Comparison of ENCODE assay signal across 9 mouse cellular contexts in the genomic region with DNA sequence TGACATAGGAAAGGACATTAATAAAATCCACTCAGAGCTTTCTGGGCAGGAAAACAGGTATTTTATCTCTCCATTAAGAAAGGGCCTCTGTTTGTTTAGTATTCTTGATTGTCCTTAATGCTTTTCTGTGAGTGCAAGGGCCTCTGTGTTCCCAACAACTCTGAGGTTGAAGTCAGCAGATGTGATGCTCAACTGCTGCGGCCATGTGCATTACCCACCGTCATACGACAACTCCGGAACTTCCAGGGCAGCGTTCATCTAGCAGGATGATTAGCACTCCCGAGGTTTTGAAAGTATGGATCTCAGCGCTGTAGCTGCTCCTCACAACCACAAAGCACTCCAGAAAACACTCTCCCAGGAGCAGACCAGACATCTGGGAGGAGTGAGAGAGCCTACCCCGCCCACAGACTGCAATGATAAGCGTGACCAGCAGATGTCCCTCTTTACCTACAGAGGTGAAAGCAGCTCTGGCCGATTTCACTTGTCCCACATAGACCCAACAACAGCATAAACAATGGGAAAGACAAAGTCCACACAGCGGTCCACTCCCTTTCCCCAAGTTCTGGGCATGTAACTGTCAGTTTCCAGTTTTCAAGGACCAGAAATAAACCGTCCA.
A peak's percentile ranks its signal among the peaks of the same experiment; 100 is the strongest.
DNase-seq lines count a peak whose midpoint lies in the region; ATAC-seq and TF ChIP-seq lines count a peak whose summit lies in the region.
"Had no signal": no experiment of that assay in that cellular context is flagged by ENCODE, and none has a peak within 500 bp of the region (broad histone marks: within the 10 kb centered on the region; RNA-seq: fewer than 3 reads in every experiment).

No protein-coding gene starts in this region.

- TF ChIP-seq CTCF in brain, embryonic 14.5 days (IDR thresholded peaks at IDR 0.05; ENCODE audit: borderline replicate concordance, extremely low read depth, insufficient read depth, insufficient read length): peak; percentile 83

- H3K27me3 ChIP-seq in heart, embryonic 14.5 days (ENCODE audit: control insufficient read depth, insufficient read depth, low read length): no peaks in the 10 kb centered on the region
- H3K27me3 ChIP-seq in liver, embryonic 11.5 days (replicated peaks; ENCODE audit: control insufficient read depth, insufficient read depth, low read length): no peaks in the 10 kb centered on the region
- H3K27me3 ChIP-seq in stomach, embryonic 14.5 days (ENCODE audit: control insufficient read depth, insufficient read depth, low read length): no peaks in the 10 kb centered on the region

- no peaks in the 10 kb centered on the region; a peak in 1 of 4 replicates for H3K4me1 ChIP-seq in heart, embryonic 14.5 days (ENCODE audit: control insufficient read depth in 2 of 2, insufficient read depth in 2 of 2, low read length in 2 of 2)
- H3K4me1 ChIP-seq in liver, embryonic 11.5 days (replicated peaks; ENCODE audit: control insufficient read depth, insufficient read depth, low read length): no peaks in the 10 kb centered on the region
- H3K4me1 ChIP-seq in stomach, embryonic 14.5 days (ENCODE audit: control insufficient read depth, insufficient read depth, low read length): no peaks in the 10 kb centered on the region

- no peak overlapping the region for H3K9ac ChIP-seq in heart, embryonic 14.5 days (ENCODE audit: low read length)
- no peak overlapping the region for H3K9ac ChIP-seq in liver, embryonic 11.5 days (ENCODE audit: low read depth, low read length)
- no peak overlapping the region for H3K9ac ChIP-seq in stomach, embryonic 14.5 days (replicated peaks; ENCODE audit: low read depth, low read length)

- H3K4me2 ChIP-seq in heart, embryonic 14.5 days (ENCODE audit: low read length): peak overlapping the region; percentile 49
- no peak overlapping the region for H3K4me2 ChIP-seq in liver, embryonic 11.5 days
- peak overlapping the region; percentile 30 for H3K4me2 ChIP-seq in stomach, embryonic 14.5 days (replicated peaks; ENCODE audit: low read depth, low read length)

- H3K4me3 ChIP-seq in heart, embryonic 14.5 days (ENCODE audit: control insufficient read depth in 1 of 2, insufficient read depth in 1 of 2, low read depth in 1 of 2, low read length in 2 of 2): no peak overlapping the region
- H3K4me3 ChIP-seq in liver, embryonic 11.5 days (ENCODE audit: low read depth, low read length): no peak overlapping the region
- no peak overlapping the region for H3K4me3 ChIP-seq in stomach, embryonic 14.5 days (ENCODE audit: low read depth, low read length)
- H3K4me3 ChIP-seq: erythroblast, embryonic 14.5 days had no signal

- 19% methylated on average over 12 of the region's 12 CpGs for WGBS in heart, embryonic 14.5 days
- WGBS in liver, embryonic 11.5 days: 21% methylated on average over 12 of the region's 12 CpGs
- 16% methylated on average over 12 of the region's 12 CpGs for WGBS in stomach, embryonic 14.5 days

- no peak for TF ChIP-seq POLR2A in brain, embryonic 14.5 days (IDR thresholded peaks at IDR 0.05; ENCODE audit: borderline replicate concordance, extremely low read depth, insufficient read depth, insufficient read length, poor library complexity, severe bottlenecking)

- no peak overlapping the region for H3K27ac ChIP-seq in heart, embryonic 14.5 days (replicated peaks in 1 of 2; ENCODE audit: control insufficient read depth in 1 of 2, insufficient read depth in 1 of 2, low read depth in 2 of 2, low read length in 2 of 2)
- no peak overlapping the region for H3K27ac ChIP-seq in liver, embryonic 11.5 days (ENCODE audit: low read depth, low read length)
- no peak overlapping the region for H3K27ac ChIP-seq in stomach, embryonic 14.5 days (ENCODE audit: low read length)

- DNase-seq in CD4-positive, CD25-positive, alpha-beta regulatory T cell, adult 2 months (ENCODE audit: low read depth, low spot score): peak; percentile 84
- peak; percentile 86 for DNase-seq in brain, embryonic 14.5 days (ENCODE audit: low read depth)
- DNase-seq in fibroblast of lung, adult 2 months (ENCODE audit: low read depth): peak; percentile 73
- peak; percentile 86 for DNase-seq in kidney, postnatal 10 days
- DNase-seq in liver, embryonic 11.5 days (ENCODE audit: low spot score): peak; percentile 78
- DNase-seq in natural killer cell, adult 2 months (ENCODE audit: low spot score in 2 of 2): peak; percentile 64

- no peaks in the 10 kb centered on the region for H3K36me3 ChIP-seq in heart, embryonic 14.5 days (ENCODE audit: control insufficient read depth, insufficient read depth, low read length)
- H3K36me3 ChIP-seq in liver, embryonic 11.5 days (ENCODE audit: control insufficient read depth, insufficient read depth, low read length): no peaks in the 10 kb centered on the region
- no peaks in the 10 kb centered on the region for H3K36me3 ChIP-seq in stomach, embryonic 14.5 days (ENCODE audit: control insufficient read depth, insufficient read depth, low read length)

- no peaks in the 10 kb centered on the region for H3K9me3 ChIP-seq in heart, embryonic 14.5 days (ENCODE audit: control insufficient read depth, low read length)
- H3K9me3 ChIP-seq in liver, embryonic 11.5 days (ENCODE audit: control insufficient read depth, low read length): no peaks in the 10 kb centered on the region
- H3K9me3 ChIP-seq in stomach, embryonic 14.5 days (ENCODE audit: control insufficient read depth, low read depth, low read length): no peaks in the 10 kb centered on the region

- ATAC-seq in heart, embryonic 14.5 days (ENCODE audit: insufficient number of reproducible peaks, insufficient read depth, low FRiP score, low read depth): peak; percentile 54; the same call in 1 of the 2 replicates
- ATAC-seq in liver, embryonic 11.5 days (replicated peaks; ENCODE audit: low FRiP score): peak; percentile 79
- ATAC-seq in stomach, embryonic 14.5 days (ENCODE audit: insufficient number of reproducible peaks, insufficient read depth, low FRiP score, low read depth): peak; percentile 83
